Mouse (Mus musculus) urinary bladder, postnatal 4 days (tissue): Measurements from ENCODE around the gene Map4k4.

ENCODE experiments used
- DNase-seq, 2 experiments: peaks; one replicate each; pipeline ENCODE4 v3.0.0; 2021 to 2022; ENCODE audit warnings: low spot score in 2 of 2

Map4k4 gene

GRCm38 (mm10) chr1:39936332-39936802 lies 35.7 kb downstream of the Map4k4 start:
- DNase-seq, result peak; percentile 69 to 87

- no peak for DNase-seq
Observed at GRCm38 (mm10) chr1:39936934-39937333, 36.2 kb downstream of the Map4k4 start.

- no peak for DNase-seq
Observed at GRCm38 (mm10) chr1:39937609-39938008, 36.9 kb downstream of the Map4k4 start.

GRCm38 (mm10) chr1:39939401-39939800 lies 38.7 kb downstream of the Map4k4 start:
- no peak for DNase-seq

GRCm38 (mm10) chr1:39940342-39940741 lies 39.6 kb downstream of the Map4k4 start:
- DNase-seq, result no peak

- DNase-seq, result no peak
Observed at GRCm38 (mm10) chr1:39941237-39942179, 40.8 kb downstream of the Map4k4 start.

- DNase-seq, result no peak
Observed at GRCm38 (mm10) chr1:39942935-39943334, 42.2 kb downstream of the Map4k4 start.

- no peak for DNase-seq
Observed at GRCm38 (mm10) chr1:39944306-39944971, 43.7 kb downstream of the Map4k4 start.

- DNase-seq, result no peak
Observed at GRCm38 (mm10) chr1:39944972-39945323, 44.2 kb downstream of the Map4k4 start.

- DNase-seq, result no peak
Observed at GRCm38 (mm10) chr1:39946391-39946790, 45.7 kb downstream of the Map4k4 start.

- no peak for DNase-seq
Observed at GRCm38 (mm10) chr1:39947179-39947578, 46.5 kb downstream of the Map4k4 start.

GRCm38 (mm10) chr1:39947701-39948359 lies 47.1 kb downstream of the Map4k4 start:
- DNase-seq, result no peak

GRCm38 (mm10) chr1:39949205-39949604 lies 48.5 kb downstream of the Map4k4 start:
- no peak for DNase-seq

GRCm38 (mm10) chr1:39949790-39950462 lies 49.2 kb downstream of the Map4k4 start:
- no peak for DNase-seq

GRCm38 (mm10) chr1:39950590-39950989 lies 49.9 kb downstream of the Map4k4 start:
- no peak for DNase-seq

GRCm38 (mm10) chr1:39954652-39955051 lies 53.9 kb downstream of the Map4k4 start:
- no peak for DNase-seq

GRCm38 (mm10) chr1:39956712-39957111 lies 56.0 kb downstream of the Map4k4 start:
- no peak for DNase-seq

- no peak for DNase-seq
Observed at GRCm38 (mm10) chr1:39957981-39958380, 57.3 kb downstream of the Map4k4 start.

- no peak for DNase-seq
Observed at GRCm38 (mm10) chr1:39960623-39961022, 59.9 kb downstream of the Map4k4 start.

GRCm38 (mm10) chr1:39961113-39961512 lies 60.4 kb downstream of the Map4k4 start:
- DNase-seq, result no peak

GRCm38 (mm10) chr1:39962321-39962720 lies 61.6 kb downstream of the Map4k4 start:
- no peak for DNase-seq

GRCm38 (mm10) chr1:39962840-39963239 lies 62.1 kb downstream of the Map4k4 start:
- DNase-seq, result no peak
